Mouse (Mus musculus): ENCODE measurements around the gene Mmrn2.

- no peak for TF ChIP-seq CTCF (IDR thresholded peaks at IDR 0.05; ENCODE audit: low read depth, low read length)
- no peak for TF ChIP-seq EP300 (IDR thresholded peaks at IDR 0.05; ENCODE audit: insufficient read depth, low read depth, low read length)
Observed at GRCm38 (mm10) chr14:34345771-34346566, 29.3 kb upstream of the Mmrn2 start.

All from ES-Bruce4 (cell line).